Mouse (Mus musculus) neural tube, embryonic 15.5 days (tissue): ENCODE data around the gene Atl2. TPM values are rescaled to one million over a fixed set of nuclear protein-coding genes. Genes with fewer than 3 reads are reported as not detected.

Source experiments
- ATAC-seq: fragments of 200-750 bp; cut with Nextera tagmentation; 2 replicates; pipeline ENCODE4 v1.8.0; 2017; ENCODE audit warnings: mild to moderate bottlenecking, moderate TSS enrichment, moderate library complexity; ENCODE audit not compliant: low FRiP score
- H3K27ac ChIP-seq: fragments of 300-500 bp; sonication (generic); replicated peaks from 2 replicates; pipeline ENCODE4 v1.5.1; 2015; ENCODE audit warnings: mild to moderate bottlenecking, inconsistent platforms
- H3K27me3 ChIP-seq: fragments of 300-500 bp; sonication (generic); replicated peaks from 2 replicates; pipeline ENCODE4 v1.6.1; 2015; ENCODE audit warnings: inconsistent platforms
- H3K36me3 ChIP-seq: fragments of 300-500 bp; sonication (generic); 2 replicates; pipeline ENCODE4 v1.6.1; 2015; ENCODE audit warnings: inconsistent platforms
- H3K4me1 ChIP-seq: fragments of 300-500 bp; sonication (generic); 2 replicates; pipeline ENCODE4 v1.6.1; 2015; ENCODE audit warnings: inconsistent platforms
- H3K4me2 ChIP-seq: fragments of 300-500 bp; sonication (generic); 2 replicates; pipeline ENCODE4 v1.6.1; 2015; ENCODE audit warnings: inconsistent platforms, mild to moderate bottlenecking, moderate library complexity
- H3K4me3 ChIP-seq: fragments of 300-500 bp; sonication (generic); replicated peaks from 2 replicates; pipeline ENCODE4 v1.5.1; 2015; ENCODE audit warnings: mild to moderate bottlenecking, inconsistent platforms
- H3K9ac ChIP-seq: fragments of 300-500 bp; sonication (generic); replicated peaks from 2 replicates; pipeline ENCODE4 v1.6.1; 2015; ENCODE audit warnings: mild to moderate bottlenecking, inconsistent platforms
- H3K9me3 ChIP-seq: fragments of 300-500 bp; sonication (generic); replicated peaks from 2 replicates; pipeline ENCODE4 v1.6.1; 2016; ENCODE audit warnings: inconsistent platforms
- WGBS: fragments of 180-500 bp; shearing (Covaris S2); methylation state at CpG from one replicate; pipeline ENCODE4 v1.1.7; 2015; ENCODE audit warnings: mixed read lengths; 5-methylcytosine and 5-hydroxymethylcytosine counted together
- polyA plus RNA-seq: library from polyadenylated mRNA; unstranded; fragments of >200 nt; fragmentation: Nextera tagmentation; extraction: Ambion mirVana; gene quantifications from 2 replicates; pipeline ENCODE4 v1.2.1, GENCODE M21; 2015

The Atl2 gene
- polyA plus RNA-seq, 1 experiment from 2014 or later = 38.6 TPM

DNA sequence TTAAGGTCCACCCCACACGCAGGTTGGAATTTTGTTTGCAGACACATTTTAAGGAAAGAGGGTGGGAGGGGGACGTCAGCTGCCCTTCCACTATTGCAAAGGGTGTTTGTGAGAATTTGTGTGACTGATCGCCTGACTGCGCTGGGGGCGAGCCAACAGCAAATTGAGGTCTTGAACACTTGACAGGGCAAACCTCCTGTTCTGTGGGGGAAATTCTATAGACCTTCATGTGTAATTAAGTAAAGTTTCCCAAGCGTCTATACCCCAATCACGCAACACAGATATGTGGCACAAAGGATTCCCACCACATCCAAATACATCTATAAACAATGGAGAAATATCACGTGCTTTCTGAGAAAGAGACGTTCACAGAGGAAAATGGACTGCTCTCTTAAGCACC is 85.5 kb downstream of the Atl2 start:
- Histone ChIP-seq H3K4me1 (no peaks in the 10 kb centered on the region), H3K36me3 (no peaks in the 10 kb centered on the region), H3K9ac (no peak overlapping the region), H3K4me3 (no peak overlapping the region), H3K9me3 (no peaks in the 10 kb centered on the region), H3K27me3 (0 out of 2 replicates have a peak, but pooled peaks cover 4% of the 10 kb centered on the region), H3K27ac (no peak overlapping the region), H3K4me2 (no peak overlapping the region)
- no peak for ATAC-seq
- WGBS = 91% methylated on average over 9 of the region's 9 CpGs

GRCm38 (mm10) chr17:79809491-79810316 is 86.2 kb downstream of the Atl2 start:
- WGBS = 88% methylated on average over 23 of the region's 23 CpGs
- no peak overlapping the region for H3K4me2 ChIP-seq
- H3K36me3 ChIP-seq = no peaks in the 10 kb centered on the region
- H3K4me3 ChIP-seq = no peak overlapping the region
- ATAC-seq = no peak
- H3K27me3 ChIP-seq = 0 out of 2 replicates have a peak, but pooled peaks cover 3% of the 10 kb centered on the region
- no peak overlapping the region for H3K9ac ChIP-seq
- no peaks in the 10 kb centered on the region for H3K9me3 ChIP-seq
- H3K27ac ChIP-seq = no peak overlapping the region
- no peaks in the 10 kb centered on the region for H3K4me1 ChIP-seq

DNA sequence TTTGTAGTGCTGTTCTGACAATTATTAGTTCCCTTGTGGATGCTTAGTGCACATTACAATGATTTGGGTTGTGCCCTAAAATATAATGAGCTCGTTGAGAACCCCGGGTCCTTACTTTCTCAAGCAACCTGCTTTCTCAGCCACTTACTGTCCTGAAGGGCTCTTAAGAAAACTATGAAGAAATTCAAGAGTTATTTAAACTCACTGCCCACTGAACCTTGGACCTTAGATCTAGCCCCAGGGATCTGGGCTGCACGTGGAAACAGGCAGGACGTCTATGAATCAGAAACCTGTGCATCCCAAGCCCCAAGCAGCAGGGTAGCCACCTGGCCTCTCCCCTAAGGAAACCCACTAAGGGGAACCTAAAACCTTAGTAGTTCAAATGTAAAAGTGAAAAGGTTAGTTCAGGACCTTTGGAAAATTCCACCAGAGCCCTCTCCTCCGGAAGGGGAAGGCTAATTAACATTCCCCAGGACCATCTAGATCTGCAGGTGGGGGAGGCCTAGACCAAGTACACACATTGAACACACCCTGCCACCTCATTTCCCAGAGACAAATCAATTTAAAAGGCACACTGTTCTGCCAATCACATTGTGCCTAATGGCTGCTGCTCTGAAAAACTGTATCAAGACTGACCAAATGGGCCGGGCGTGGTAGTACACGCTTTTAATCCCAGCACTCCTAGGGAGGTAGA is 88.5 kb downstream of the Atl2 start:
- no peaks in the 10 kb centered on the region for H3K4me1 ChIP-seq
- H3K27ac ChIP-seq = no peak overlapping the region
- WGBS = 80% methylated on average over 8 of the region's 8 CpGs
- H3K9ac ChIP-seq = no peak overlapping the region
- no peak overlapping the region for H3K4me2 ChIP-seq
- H3K36me3 ChIP-seq = no peaks in the 10 kb centered on the region
- H3K9me3 ChIP-seq = no peaks in the 10 kb centered on the region
- H3K27me3 ChIP-seq = no peaks in the 10 kb centered on the region
- H3K4me3 ChIP-seq = no peak overlapping the region
- no peak for ATAC-seq

- H3K4me1 ChIP-seq = no peaks in the 10 kb centered on the region
- no peaks in the 10 kb centered on the region for H3K36me3 ChIP-seq
- no peaks in the 10 kb centered on the region for H3K27me3 ChIP-seq
- no peak overlapping the region for H3K9ac ChIP-seq
- H3K4me3 ChIP-seq = no peak overlapping the region
- WGBS = 68% methylated on average over 2 of the region's 2 CpGs
- ATAC-seq = no peak
- H3K9me3 ChIP-seq = no peaks in the 10 kb centered on the region
- no peak overlapping the region for H3K4me2 ChIP-seq
- H3K27ac ChIP-seq = no peak overlapping the region
Observed at GRCm38 (mm10) chr17:79804747-79805146, 91.2 kb downstream of the Atl2 start.

GRCm38 (mm10) chr17:79802056-79802455 is 93.9 kb downstream of the Atl2 start:
- no peak for ATAC-seq
- no peaks in the 10 kb centered on the region for H3K36me3 ChIP-seq
- 65% methylated on average over 7 of the region's 7 CpGs for WGBS
- H3K4me2 ChIP-seq = no peak overlapping the region
- H3K27me3 ChIP-seq = no peaks in the 10 kb centered on the region
- no peaks in the 10 kb centered on the region for H3K4me1 ChIP-seq
- no peak overlapping the region for H3K4me3 ChIP-seq
- H3K9ac ChIP-seq = no peak overlapping the region
- H3K9me3 ChIP-seq = no peaks in the 10 kb centered on the region
- no peak overlapping the region for H3K27ac ChIP-seq

- no peaks in the 10 kb centered on the region for H3K27me3 ChIP-seq
- H3K27ac ChIP-seq = no peak overlapping the region
- H3K9me3 ChIP-seq = no peaks in the 10 kb centered on the region
- no peak overlapping the region for H3K4me3 ChIP-seq
- H3K4me2 ChIP-seq = no peak overlapping the region
- no peak overlapping the region for H3K9ac ChIP-seq
- no peak for ATAC-seq
- no peaks in the 10 kb centered on the region for H3K36me3 ChIP-seq
- WGBS = 97% methylated on average over 10 of the region's 10 CpGs
- no peaks in the 10 kb centered on the region for H3K4me1 ChIP-seq
Observed at GRCm38 (mm10) chr17:79798831-79799230, 97.1 kb downstream of the Atl2 start.

Other genes starting within 250 kb of the Atl2 start
- gene Cyp1b1, start 181.1 kb downstream of the Atl2 start, polyA plus RNA-seq = 5.6 and 6.1 TPM in 2 replicates
- gene Hnrnpll, start 166.2 kb upstream of the Atl2 start, polyA plus RNA-seq = 55.8 and 56.0 TPM in 2 replicates
- 1.9 and 4.0 TPM in 2 replicates for gene Galm, start 231.3 kb upstream of the Atl2 start, polyA plus RNA-seq